Mouse (Mus musculus): Measurements from ENCODE around the gene Socs3. TPM values are rescaled to one million over a fixed set of nuclear protein-coding genes. Genes with fewer than 3 reads are reported as not detected.

Gene Socs3
- polyA plus RNA-seq, 1 experiment from 2014 or later = 19.1 TPM

DNA sequence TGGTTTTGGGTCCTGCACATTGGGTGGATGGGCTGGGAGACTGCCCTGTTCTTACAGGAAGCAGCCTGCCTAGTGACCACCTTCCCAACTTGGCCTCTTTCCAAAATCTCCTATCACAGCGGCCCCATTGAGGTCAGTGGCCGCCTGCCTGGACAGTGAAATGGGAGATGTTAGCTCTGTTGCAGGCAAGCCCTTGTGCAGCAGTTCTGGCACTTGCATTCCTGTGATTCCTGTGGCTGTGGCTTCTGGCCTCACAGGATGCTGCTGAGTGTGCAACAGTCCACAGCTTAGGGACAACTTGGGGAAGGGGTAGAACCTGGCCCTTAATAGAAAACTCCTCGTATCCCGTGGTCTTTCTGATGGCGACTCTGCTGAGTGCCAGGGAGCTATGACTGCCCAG is 33.9 kb upstream of the Socs3 start:
- H3K27ac ChIP-seq = no peak overlapping the region
- 66% methylated on average over 5 of the region's 5 CpGs for WGBS
- H3K4me1 ChIP-seq (replicated peaks) = peaks cover 32% of the 10 kb centered on the region
- no peaks in the 10 kb centered on the region for H3K27me3 ChIP-seq (replicated peaks)
- no peaks in the 10 kb centered on the region for H3K9me3 ChIP-seq
- H3K4me2 ChIP-seq (replicated peaks) = no peak overlapping the region
- peaks cover 39% of the 10 kb centered on the region for H3K36me3 ChIP-seq
- no peak overlapping the region for H3K9ac ChIP-seq
- H3K4me3 ChIP-seq (replicated peaks) = no peak overlapping the region
- no peak for ATAC-seq

- Histone ChIP-seq H3K36me3 (peaks cover 39% of the 10 kb centered on the region), H3K9ac (no peak overlapping the region), H3K4me2 (replicated peaks) (no peak overlapping the region), H3K27me3 (replicated peaks) (no peaks in the 10 kb centered on the region), H3K27ac (no peak overlapping the region), H3K4me1 (replicated peaks) (peaks cover 32% of the 10 kb centered on the region), H3K4me3 (replicated peaks) (no peak overlapping the region), H3K9me3 (no peaks in the 10 kb centered on the region)
- ATAC-seq = no peak
- 92% methylated on average over 14 of the region's 14 CpGs for WGBS
Measured at GRCm38 (mm10) chr11:118003176-118003575, 33.3 kb upstream of the Socs3 start.

DNA sequence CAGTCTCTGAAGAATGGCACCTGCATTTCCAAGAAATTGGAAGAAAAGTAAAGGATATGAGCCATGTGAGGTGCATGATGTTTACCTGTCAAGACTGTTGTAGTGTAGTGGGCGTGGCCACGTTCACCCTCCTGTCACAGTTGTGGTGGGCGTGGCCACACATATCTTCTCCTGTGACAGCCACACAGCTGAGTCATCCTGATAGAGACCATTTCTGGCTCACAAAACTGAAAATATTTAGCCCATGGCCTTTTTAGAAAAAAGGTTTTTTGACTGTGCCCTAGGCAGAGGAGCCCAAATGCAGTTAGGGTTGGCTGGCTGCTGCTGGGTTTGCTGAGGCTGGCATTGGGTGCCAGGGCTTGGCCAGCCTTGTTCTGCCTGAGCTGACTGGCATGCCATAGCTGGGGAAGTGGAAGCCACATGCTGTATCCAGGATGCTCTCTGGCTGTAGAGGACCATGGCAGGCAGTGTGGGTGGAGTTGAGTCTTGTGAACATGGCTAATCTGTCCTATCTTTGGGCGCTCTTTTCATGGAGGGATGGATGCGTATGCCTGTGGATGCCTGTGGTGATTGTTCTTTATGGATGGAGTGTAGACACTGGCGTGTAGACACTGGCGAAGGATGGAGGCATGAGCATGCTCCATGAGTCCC is 30.8 kb upstream of the Socs3 start:
- H3K9ac ChIP-seq = no peak overlapping the region
- no peaks in the 10 kb centered on the region for H3K27me3 ChIP-seq (replicated peaks)
- WGBS = 87% methylated on average over 7 of the region's 7 CpGs
- no peak overlapping the region for H3K4me3 ChIP-seq (replicated peaks)
- no peak overlapping the region for H3K27ac ChIP-seq
- no peak overlapping the region for H3K4me2 ChIP-seq (replicated peaks)
- H3K9me3 ChIP-seq = no peaks in the 10 kb centered on the region
- peaks cover 30% of the 10 kb centered on the region for H3K4me1 ChIP-seq (replicated peaks)
- peaks cover 30% of the 10 kb centered on the region for H3K36me3 ChIP-seq
- ATAC-seq = 0 out of 2 replicates have a peak, but pooled peaks have one; percentile 32

GRCm38 (mm10) chr11:118000083-118000482 is 30.2 kb upstream of the Socs3 start:
- Histone ChIP-seq H3K4me2 (replicated peaks) (no peak overlapping the region), H3K27ac (peak overlapping the region; percentile 36; the same call in 1 of the 2 replicates), H3K27me3 (replicated peaks) (no peaks in the 10 kb centered on the region), H3K9me3 (no peaks in the 10 kb centered on the region), H3K9ac (no peak overlapping the region), H3K36me3 (peaks cover 24% of the 10 kb centered on the region), H3K4me1 (replicated peaks) (peaks cover 36% of the 10 kb centered on the region), H3K4me3 (replicated peaks) (no peak overlapping the region)
- no peak for ATAC-seq
- WGBS = 59% methylated on average over 1 of the region's 1 CpGs

GRCm38 (mm10) chr11:117999260-117999934 is 29.6 kb upstream of the Socs3 start:
- Histone ChIP-seq H3K36me3 (peaks cover 19% of the 10 kb centered on the region), H3K4me3 (replicated peaks) (no peak overlapping the region), H3K27me3 (replicated peaks) (no peaks in the 10 kb centered on the region), H3K4me1 (replicated peaks) (peaks cover 42% of the 10 kb centered on the region), H3K9me3 (no peaks in the 10 kb centered on the region), H3K4me2 (replicated peaks) (no peak overlapping the region), H3K9ac (no peak overlapping the region), H3K27ac (peak overlapping the region; percentile 36; the same call in 1 of the 2 replicates)
- peak; percentile 48; the same call in 1 of the 2 replicates for ATAC-seq
- 60% methylated on average over 6 of the region's 6 CpGs for WGBS

- Histone ChIP-seq H3K27me3 (replicated peaks) (no peaks in the 10 kb centered on the region), H3K4me2 (replicated peaks) (no peak overlapping the region), H3K4me1 (replicated peaks) (peaks cover 51% of the 10 kb centered on the region), H3K9me3 (no peaks in the 10 kb centered on the region), H3K9ac (no peak overlapping the region), H3K36me3 (peaks cover 15% of the 10 kb centered on the region), H3K4me3 (replicated peaks) (no peak overlapping the region), H3K27ac (peak overlapping the region; percentile 44)
- 80% methylated on average over 4 of the region's 4 CpGs for WGBS
- peak; percentile 64 for ATAC-seq
Measured at GRCm38 (mm10) chr11:117998356-117998755, 28.5 kb upstream of the Socs3 start.

DNA sequence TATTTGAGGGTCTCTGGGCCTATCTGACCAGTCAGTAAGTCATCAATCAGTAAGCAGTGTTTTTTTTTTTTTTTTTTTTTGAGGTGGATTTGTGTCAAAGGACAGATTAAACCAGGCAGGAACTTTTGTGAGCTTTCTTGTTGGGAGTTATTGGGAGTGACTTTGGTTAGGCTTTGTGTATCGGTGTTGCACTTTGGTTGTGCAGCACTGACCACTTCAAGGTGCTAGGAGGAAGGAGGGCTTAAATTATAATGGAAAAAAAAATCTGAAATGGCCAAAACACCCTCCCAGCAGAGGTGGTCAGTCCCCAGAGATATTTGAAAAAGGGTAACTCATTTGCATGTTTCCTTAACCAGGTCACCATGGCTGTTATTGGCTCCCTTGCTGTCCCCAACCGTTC is 27.2 kb upstream of the Socs3 start:
- WGBS = 90% methylated on average over 2 of the region's 2 CpGs
- Histone ChIP-seq H3K4me1 (replicated peaks) (peaks cover 61% of the 10 kb centered on the region), H3K9me3 (no peaks in the 10 kb centered on the region), H3K36me3 (peaks cover 6% of the 10 kb centered on the region), H3K27ac (no peak overlapping the region), H3K27me3 (replicated peaks) (no peaks in the 10 kb centered on the region), H3K4me2 (replicated peaks) (no peak overlapping the region), H3K4me3 (replicated peaks) (no peak overlapping the region), H3K9ac (no peak overlapping the region)
- no peak for ATAC-seq

- Histone ChIP-seq H3K4me1 (replicated peaks) (peaks cover 67% of the 10 kb centered on the region), H3K27me3 (replicated peaks) (no peaks in the 10 kb centered on the region), H3K4me3 (replicated peaks) (no peak overlapping the region), H3K9ac (no peak overlapping the region), H3K9me3 (no peaks in the 10 kb centered on the region), H3K27ac (no peak overlapping the region), H3K4me2 (replicated peaks) (no peak overlapping the region), H3K36me3 (no peaks in the 10 kb centered on the region)
- 49% methylated on average over 3 of the region's 3 CpGs for WGBS
- ATAC-seq = no peak
Measured at GRCm38 (mm10) chr11:117996066-117996465, 26.2 kb upstream of the Socs3 start.

DNA sequence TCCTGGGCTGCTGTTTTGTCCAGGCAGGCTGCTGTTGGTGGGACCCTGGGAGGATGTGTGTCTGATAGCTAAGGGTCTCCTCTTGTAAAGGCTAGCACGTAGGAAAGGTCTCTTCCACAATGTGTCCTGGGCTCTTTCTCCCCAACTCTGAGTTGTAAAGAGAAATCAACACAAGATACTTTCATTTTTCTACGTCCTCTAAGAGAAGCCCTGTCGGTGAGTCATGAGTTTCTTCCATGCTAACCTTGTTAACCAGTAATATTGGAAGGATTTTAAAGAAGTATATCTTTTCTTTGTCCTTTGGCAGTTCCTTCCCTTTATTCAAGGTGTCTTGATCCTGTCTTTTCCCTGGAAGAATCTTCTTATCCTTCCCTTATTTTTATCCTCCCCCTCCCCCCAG is 25.8 kb upstream of the Socs3 start:
- H3K9ac ChIP-seq = no peak overlapping the region; the same call in 1 of the 2 replicates
- no peak overlapping the region for H3K27ac ChIP-seq

GRCm38 (mm10) chr11:117995255-117995654 is 25.4 kb upstream of the Socs3 start:
- Histone ChIP-seq H3K4me2 (replicated peaks) (no peak overlapping the region), H3K27ac (0 out of 2 replicates have a peak overlapping the region, but pooled peaks have one; percentile 32), H3K4me3 (replicated peaks) (no peak overlapping the region), H3K4me1 (replicated peaks) (peaks cover 68% of the 10 kb centered on the region), H3K36me3 (no peaks in the 10 kb centered on the region), H3K9ac (no peak overlapping the region; the same call in 1 of the 2 replicates), H3K27me3 (replicated peaks) (no peaks in the 10 kb centered on the region), H3K9me3 (no peaks in the 10 kb centered on the region)
- WGBS = 59% methylated on average over 2 of the region's 2 CpGs
- no peak for ATAC-seq

More for the DNA sequence above, 25.8 kb upstream of the Socs3 start:
- Histone ChIP-seq H3K27me3 (replicated peaks) (no peaks in the 10 kb centered on the region), H3K9me3 (no peaks in the 10 kb centered on the region), H3K4me2 (replicated peaks) (no peak overlapping the region), H3K4me3 (replicated peaks) (no peak overlapping the region), H3K36me3 (no peaks in the 10 kb centered on the region), H3K4me1 (replicated peaks) (peaks cover 67% of the 10 kb centered on the region)
- ATAC-seq = no peak
- 46% methylated on average over 3 of the region's 3 CpGs for WGBS

DNA sequence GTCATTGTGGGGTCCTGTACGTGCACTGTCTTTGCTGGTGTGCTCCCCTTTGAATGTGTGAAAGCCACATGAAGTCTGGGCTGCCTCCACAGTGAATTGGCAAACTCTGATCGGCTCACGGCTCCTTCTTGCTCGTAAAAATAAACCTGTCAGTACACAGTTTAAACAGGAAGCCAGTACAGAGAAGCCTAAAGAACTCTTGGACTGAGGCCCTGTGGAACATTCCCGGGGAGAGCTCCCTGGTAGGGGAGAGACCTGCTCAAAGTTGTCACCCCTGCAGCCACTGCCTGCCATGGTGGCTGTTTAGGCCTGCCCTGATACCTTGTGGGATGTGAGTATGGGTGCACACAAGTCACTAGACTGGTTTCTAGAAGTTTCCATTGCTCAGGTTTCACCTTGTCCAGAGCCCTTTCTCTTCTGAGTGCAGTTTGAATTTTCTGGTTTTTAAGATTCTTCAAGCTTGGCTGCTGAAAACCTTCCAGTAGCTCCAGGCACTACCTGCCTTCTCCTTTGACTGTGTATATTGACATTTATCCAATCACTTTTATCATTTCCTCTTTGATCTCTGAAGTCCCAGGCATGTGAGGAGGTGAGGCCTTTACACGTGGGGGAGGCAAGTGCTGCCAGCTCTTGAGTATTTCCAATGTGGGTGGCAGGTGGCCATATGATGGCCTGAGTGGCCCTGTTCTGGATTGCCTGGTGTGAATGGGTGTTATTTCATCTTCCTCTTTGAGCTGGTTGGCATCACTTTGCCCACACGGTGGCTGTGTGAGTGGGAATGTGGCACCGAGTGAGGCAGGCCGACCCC is 24.6 kb upstream of the Socs3 start:
- peak; percentile 24; the same call in 1 of the 2 replicates for ATAC-seq
- Histone ChIP-seq H3K4me1 (replicated peaks) (peaks cover 64% of the 10 kb centered on the region), H3K27ac (peak overlapping the region; percentile 68), H3K9me3 (no peaks in the 10 kb centered on the region), H3K9ac (no peak overlapping the region), H3K27me3 (replicated peaks) (no peaks in the 10 kb centered on the region), H3K4me2 (replicated peaks) (peak overlapping the region; percentile 22), H3K36me3 (no peaks in the 10 kb centered on the region), H3K4me3 (replicated peaks) (no peak overlapping the region)
- 40% methylated on average over 9 of the region's 9 CpGs for WGBS

Measured in intestine, embryonic 15.5 days (tissue).